Mouse (Mus musculus) testis, postnatal 10 days (tissue): ENCODE measurements around the gene Rnf151.
"Not testable (repeated sequence)": the region's sequence is repeated elsewhere in the genome, so short reads cannot be mapped to it uniquely, and the experiment has no call there.

Experiments used
- DNase-seq: peaks from one replicate; pipeline ENCODE4 v3.0.0; 2021; ENCODE audit warnings: low spot score

Rnf151 gene

GRCm38 (mm10) chr17:24732233-24732935 lies 14.5 kb upstream of the Rnf151 start:
- no peak for DNase-seq

GRCm38 (mm10) chr17:24730787-24731186 lies 12.9 kb upstream of the Rnf151 start:
- DNase-seq = no peak

GRCm38 (mm10) chr17:24729067-24729466 lies 11.2 kb upstream of the Rnf151 start:
- DNase-seq = no peak

- no peak for DNase-seq
Observed at GRCm38 (mm10) chr17:24728184-24728583, 10.3 kb upstream of the Rnf151 start.

- DNase-seq = no peak
Observed at GRCm38 (mm10) chr17:24727618-24728017, 9.8 kb upstream of the Rnf151 start, which contains the start of gene Rpl3l. Gene Rpl3l (plus strand): TSS chr17:24727820.

- DNase-seq = no peak
Observed at GRCm38 (mm10) chr17:24725637-24726390, 8.0 kb upstream of the Rnf151 start.

- DNase-seq = peak; percentile 98
Observed at GRCm38 (mm10) chr17:24724184-24724583, 6.3 kb upstream of the Rnf151 start, which contains the start of gene Ndufb10. Gene Ndufb10 (minus strand): TSS chr17:24724478.

- DNase-seq = no peak
Observed at GRCm38 (mm10) chr17:24723881-24724180, 6.0 kb upstream of the Rnf151 start.

- no peak for DNase-seq
Observed at GRCm38 (mm10) chr17:24723122-24723880, 5.4 kb upstream of the Rnf151 start.

- peak; percentile 43 for DNase-seq
Observed at GRCm38 (mm10) chr17:24722220-24722924, 4.5 kb upstream of the Rnf151 start.

GRCm38 (mm10) chr17:24721383-24721955 lies 3.6 kb upstream of the Rnf151 start:
- not testable (repeated sequence) for DNase-seq

- DNase-seq = peak; percentile 39
Observed at GRCm38 (mm10) chr17:24720616-24721015, 2.8 kb upstream of the Rnf151 start.

GRCm38 (mm10) chr17:24719494-24720222 lies 1.8 kb upstream of the Rnf151 start:
- DNase-seq = peak; percentile 98

- DNase-seq = not testable (repeated sequence)
Observed at GRCm38 (mm10) chr17:24718938-24719337, 1.1 kb upstream of the Rnf151 start.

- DNase-seq = peak; percentile 38
Observed at GRCm38 (mm10) chr17:24716166-24716682, 1.6 kb downstream of the Rnf151 start.

GRCm38 (mm10) chr17:24715556-24715955 lies 2.3 kb downstream of the Rnf151 start:
- no peak for DNase-seq

GRCm38 (mm10) chr17:24708646-24709045 lies 9.2 kb downstream of the Rnf151 start:
- DNase-seq = no peak

- DNase-seq = peak; percentile 54
Observed at GRCm38 (mm10) chr17:24707801-24708425, 9.9 kb downstream of the Rnf151 start.

- peak; percentile 97 for DNase-seq
Observed at GRCm38 (mm10) chr17:24706982-24707800, 10.7 kb downstream of the Rnf151 start, which contains the start of gene Tbl3. Gene Tbl3 (minus strand): TSS chr17:24707660.
